Mouse (Mus musculus) stomach, postnatal 0 days (tissue): Measurements from ENCODE around the gene Slc16a14. TPM values are rescaled to one million over a fixed set of nuclear protein-coding genes. Genes with fewer than 3 reads are reported as not detected.
A peak's percentile ranks its signal among the peaks of the same experiment; 100 is the strongest.

ENCODE experiments used
- ATAC-seq: fragments of 200-750 bp; cut with Nextera tagmentation; 2 replicates; pipeline ENCODE4 v1.8.0; 2017; ENCODE audit not compliant: low FRiP score, low TSS enrichment
- DNase-seq: peaks from one replicate; pipeline ENCODE4 v3.0.0-alpha.2; 2016; ENCODE audit warnings: low spot score
- H3K27ac ChIP-seq: fragments of 300-500 bp; sonication (generic); replicated peaks from 2 replicates; pipeline ENCODE4 v1.5.1; 2014; ENCODE audit warnings: mild to moderate bottlenecking, control low read depth
- H3K27me3 ChIP-seq: fragments of 300-500 bp; sonication (generic); 2 replicates; pipeline ENCODE4 v1.6.1; 2014; ENCODE audit warnings: low read length; ENCODE audit not compliant: control insufficient read depth, insufficient read depth
- H3K36me3 ChIP-seq: fragments of 300-500 bp; sonication (generic); 2 replicates; pipeline ENCODE4 v1.6.1; 2014; ENCODE audit warnings: low read length, mixed read lengths; ENCODE audit not compliant: control insufficient read depth, insufficient read depth
- H3K4me1 ChIP-seq: fragments of 300-500 bp; sonication (generic); replicated peaks from 2 replicates; pipeline ENCODE4 v1.6.1; 2014; ENCODE audit warnings: antibody characterized with exemption; ENCODE audit not compliant: control insufficient read depth, insufficient read depth
- H3K4me2 ChIP-seq: fragments of 300-500 bp; sonication (generic); replicated peaks from 2 replicates; pipeline ENCODE4 v1.6.1; 2014; ENCODE audit warnings: low read depth, mild to moderate bottlenecking, control low read depth, moderate library complexity
- H3K4me3 ChIP-seq: fragments of 300-500 bp; sonication (generic); 2 replicates; pipeline ENCODE4 v1.5.1; 2014; ENCODE audit warnings: low read depth, low read length, control low read depth
- H3K9ac ChIP-seq: fragments of 300-500 bp; sonication (generic); 2 replicates; pipeline ENCODE4 v1.6.1; 2014; ENCODE audit warnings: mild to moderate bottlenecking, low read length, control low read depth, mixed read lengths
- H3K9me3 ChIP-seq: fragments of 300-500 bp; sonication (generic); 2 replicates; pipeline ENCODE4 v1.6.1; 2016; ENCODE audit warnings: low read length; ENCODE audit not compliant: control insufficient read depth
- CTCF ChIP-seq: IDR thresholded peaks from 2 replicates; pipeline ENCODE4 v1.5.1; 2016; ENCODE audit warnings: antibody characterized with exemption, low read depth, mild to moderate bottlenecking, moderate library complexity
- EP300 ChIP-seq: optimal IDR thresholded peaks from 2 replicates; pipeline ENCODE3; 2016; ENCODE audit warnings: antibody characterized with exemption
- WGBS: fragments of 180-500 bp; shearing (Covaris S2); extraction: QIAGEN DNeasy Blood & Tissue Kit; methylation state at CpG from one replicate; pipeline ENCODE4 v1.1.7; 2014; 5-methylcytosine and 5-hydroxymethylcytosine counted together
- polyA plus RNA-seq: library from polyadenylated mRNA; unstranded; fragments of >200 nt; fragmentation: Nextera tagmentation; extraction: Ambion mirVana; gene quantifications from 2 replicates; pipeline ENCODE4 v1.2.1, GENCODE M21; 2015

Slc16a14 gene
- polyA plus RNA-seq, 1 experiment from 2014 or later: 0.18 TPM

GRCm38 (mm10) chr1:84879571-84880120 lies 55.3 kb downstream of the Slc16a14 start:
- 91% methylated on average over 8 of the region's 8 CpGs for WGBS
- Histone ChIP-seq H3K9me3 (no peaks in the 10 kb centered on the region), H3K4me1 (no peaks in the 10 kb centered on the region), H3K27me3 (no peaks in the 10 kb centered on the region), H3K4me3 (no peak overlapping the region), H3K36me3 (no peaks in the 10 kb centered on the region), H3K4me2 (no peak overlapping the region), H3K27ac (no peak overlapping the region), H3K9ac (no peak overlapping the region)
- DNase-seq: no peak
- TF ChIP-seq EP300 (no peak), CTCF (no peak)
- ATAC-seq: no peak

DNA sequence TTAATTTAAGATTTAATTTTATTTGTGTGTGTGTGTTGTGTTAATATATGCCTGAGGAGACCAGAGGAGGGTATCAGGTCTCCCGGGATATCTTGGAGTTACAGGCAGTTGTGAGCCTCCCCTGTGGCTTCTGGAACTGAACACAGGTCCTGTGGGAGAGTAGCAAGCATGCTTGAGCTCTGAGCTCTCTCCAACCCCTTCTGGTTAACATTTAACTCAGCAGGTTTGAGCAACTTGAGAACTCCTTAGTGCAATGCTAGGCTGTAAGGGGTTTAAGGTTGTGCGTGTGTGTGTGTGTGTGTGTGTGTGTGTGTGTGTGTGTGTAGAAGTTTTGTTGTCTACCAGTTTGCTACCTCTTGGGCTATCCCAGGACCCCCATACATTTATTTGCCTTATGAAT lies 57.3 kb downstream of the Slc16a14 start:
- no peaks in the 10 kb centered on the region for H3K9me3 ChIP-seq
- H3K4me3 ChIP-seq: no peak overlapping the region
- no peak overlapping the region for H3K9ac ChIP-seq
- H3K4me2 ChIP-seq: no peak overlapping the region
- no peak for ATAC-seq
- TF ChIP-seq EP300 (no peak), CTCF (no peak)
- DNase-seq: no peak
- H3K36me3 ChIP-seq: no peaks in the 10 kb centered on the region
- no peak overlapping the region for H3K27ac ChIP-seq
- no peaks in the 10 kb centered on the region for H3K4me1 ChIP-seq
- H3K27me3 ChIP-seq: no peaks in the 10 kb centered on the region
- WGBS: 82% methylated on average over 2 of the region's 2 CpGs

GRCm38 (mm10) chr1:84872939-84873338 lies 62.0 kb downstream of the Slc16a14 start:
- H3K36me3 ChIP-seq: no peaks in the 10 kb centered on the region
- no peak overlapping the region for H3K4me2 ChIP-seq
- H3K27me3 ChIP-seq: no peaks in the 10 kb centered on the region
- ATAC-seq: no peak
- no peaks in the 10 kb centered on the region for H3K9me3 ChIP-seq
- no peak overlapping the region for H3K27ac ChIP-seq
- WGBS: 72% methylated on average over 4 of the region's 4 CpGs
- H3K9ac ChIP-seq: no peak overlapping the region
- no peaks in the 10 kb centered on the region for H3K4me1 ChIP-seq
- no peak for TF ChIP-seq EP300
- TF ChIP-seq CTCF: no peak
- H3K4me3 ChIP-seq: no peak overlapping the region
- DNase-seq: no peak

GRCm38 (mm10) chr1:84872105-84872504 lies 62.8 kb downstream of the Slc16a14 start:
- 22% methylated on average over 3 of the region's 3 CpGs for WGBS

GRCm38 (mm10) chr1:84871131-84871530 lies 63.8 kb downstream of the Slc16a14 start:
- H3K4me2 ChIP-seq: no peak overlapping the region
- no peak overlapping the region for H3K4me3 ChIP-seq
- no peak overlapping the region for H3K27ac ChIP-seq
- H3K36me3 ChIP-seq: no peaks in the 10 kb centered on the region
- no peak overlapping the region for H3K9ac ChIP-seq
- WGBS: 71% methylated on average over 6 of the region's 6 CpGs
- H3K27me3 ChIP-seq: no peaks in the 10 kb centered on the region
- no peaks in the 10 kb centered on the region for H3K4me1 ChIP-seq
- DNase-seq (no peak), ATAC-seq (no peak)
- H3K9me3 ChIP-seq: no peaks in the 10 kb centered on the region
- TF ChIP-seq EP300: no peak
- TF ChIP-seq CTCF: no peak

More at GRCm38 (mm10) chr1:84872105-84872504, 62.8 kb downstream of the Slc16a14 start:
- Histone ChIP-seq H3K27me3 (no peaks in the 10 kb centered on the region), H3K4me3 (no peak overlapping the region), H3K4me2 (no peak overlapping the region), H3K27ac (no peak overlapping the region), H3K9me3 (no peaks in the 10 kb centered on the region), H3K36me3 (no peaks in the 10 kb centered on the region), H3K4me1 (no peaks in the 10 kb centered on the region), H3K9ac (no peak overlapping the region)
- TF ChIP-seq EP300: no peak
- TF ChIP-seq CTCF: no peak
- ATAC-seq (no peak), DNase-seq (no peak)

DNA sequence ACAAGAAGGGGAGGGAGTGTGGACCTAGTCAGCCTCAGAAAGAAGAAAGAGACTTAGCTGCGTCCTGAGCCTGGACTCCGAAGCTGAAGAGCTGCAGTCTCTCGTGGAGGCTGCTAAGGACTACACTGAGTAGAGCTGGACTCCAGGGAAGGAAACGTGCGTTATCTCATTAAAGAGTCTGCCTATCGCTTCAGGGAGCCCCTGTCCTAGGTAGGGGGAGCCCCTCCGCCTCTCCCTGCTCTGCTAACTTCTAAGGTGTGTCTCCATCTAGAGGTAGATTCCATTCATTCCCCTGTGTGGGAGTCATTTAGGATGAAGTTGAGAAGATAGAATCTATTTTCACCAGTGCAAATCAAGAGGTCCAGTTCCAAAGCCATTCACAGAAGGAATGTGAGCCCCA lies 65.4 kb downstream of the Slc16a14 start:
- Histone ChIP-seq H3K36me3 (no peaks in the 10 kb centered on the region), H3K27me3 (no peaks in the 10 kb centered on the region), H3K4me1 (no peaks in the 10 kb centered on the region), H3K4me2 (no peak overlapping the region; the same call in 1 of the 2 replicates), H3K27ac (no peak overlapping the region), H3K4me3 (no peak overlapping the region), H3K9me3 (no peaks in the 10 kb centered on the region), H3K9ac (no peak overlapping the region)
- TF ChIP-seq EP300: no peak
- TF ChIP-seq CTCF: peak; percentile 43
- DNase-seq (no peak), ATAC-seq (no peak)
- 42% methylated on average over 7 of the region's 7 CpGs for WGBS
